Mouse (Mus musculus): ENCODE data around the gene Kel.

The Kel gene

DNA sequence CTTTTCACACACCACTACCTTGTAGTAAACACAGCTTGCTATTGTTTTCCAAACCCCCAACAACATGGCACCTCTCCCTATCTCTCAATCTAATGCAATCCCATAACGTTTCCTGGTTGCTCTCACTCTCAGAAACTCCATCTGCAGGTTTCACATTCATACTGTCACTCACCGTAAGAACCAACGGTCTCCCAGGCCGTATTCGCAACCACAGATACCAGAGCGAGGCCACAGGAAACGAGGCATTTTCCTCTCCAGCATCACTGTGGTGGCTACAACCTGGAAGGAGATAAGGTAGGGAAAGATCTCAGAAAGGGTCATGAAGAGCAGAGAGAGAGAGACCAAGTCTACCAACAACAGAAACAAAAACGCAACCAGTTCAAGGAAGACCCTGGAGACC lies 49.5 kb downstream of the Kel start:
- POLR2A ChIA-PET = no interaction called here
- CTCF ChIA-PET = no interaction called here

DNA sequence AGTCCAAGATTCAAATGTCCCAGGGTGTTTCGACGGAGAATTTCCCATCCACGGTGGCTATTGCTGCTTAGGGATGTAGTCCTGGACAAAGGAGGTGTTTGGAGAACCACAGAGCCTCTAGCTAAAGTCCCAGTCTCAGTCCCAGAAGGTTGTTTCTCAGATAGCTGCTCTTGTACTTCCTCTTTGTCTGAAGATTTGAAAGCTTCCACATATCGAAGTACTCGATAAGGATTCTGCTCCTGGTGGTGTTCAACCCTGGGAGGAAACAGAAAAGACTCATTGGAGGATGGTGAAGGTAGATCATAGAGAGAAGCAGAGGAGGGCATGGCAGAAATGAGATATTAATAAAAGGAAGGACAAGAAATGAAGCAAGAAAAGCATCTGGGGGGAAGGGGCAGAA lies 51.0 kb downstream of the Kel start:
- POLR2A ChIA-PET = no interaction called here
- CTCF ChIA-PET = no interaction called here

DNA sequence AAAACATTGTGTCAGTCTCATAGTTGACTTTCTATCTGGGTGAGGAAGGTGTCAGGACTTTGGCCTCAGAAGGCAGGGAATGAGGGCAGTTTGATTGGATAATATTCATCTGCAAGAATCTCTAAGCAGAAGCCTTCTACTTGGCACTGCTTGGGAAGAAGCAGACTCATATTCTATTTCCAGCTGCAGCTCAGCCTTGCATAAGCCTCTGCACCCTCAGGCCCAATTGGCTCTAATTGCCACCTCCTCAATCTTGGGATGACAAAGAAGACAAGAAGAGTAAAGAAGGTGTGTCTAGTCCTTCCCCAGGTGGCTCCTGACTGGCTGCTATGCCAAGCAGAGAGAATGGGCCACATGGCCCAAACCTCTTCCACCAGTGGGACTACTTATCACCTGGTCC lies 57.5 kb downstream of the Kel start:
- ChIA-PET POLR2A (no interaction called here), CTCF (no interaction called here)

DNA sequence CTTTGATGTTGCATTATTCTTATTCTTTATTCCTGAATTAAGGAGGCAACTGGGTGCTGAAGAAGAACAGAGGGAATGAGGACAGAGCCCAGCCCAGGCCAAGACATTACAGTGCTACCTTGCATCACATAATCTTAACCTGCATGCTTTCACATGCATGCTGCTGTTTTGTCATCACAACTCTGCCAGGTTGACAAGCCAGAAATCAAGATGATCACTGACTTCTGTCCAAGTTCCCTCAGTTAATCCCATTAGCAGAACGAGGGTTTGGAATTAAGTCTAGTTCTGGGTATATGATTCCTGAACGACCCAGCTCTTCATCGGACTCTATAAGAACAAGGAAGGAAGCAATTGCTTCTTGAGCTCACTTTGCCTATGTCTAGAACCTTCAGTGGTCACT lies 57.9 kb downstream of the Kel start:
- ChIA-PET POLR2A (no interaction called here), CTCF (no interaction called here)

DNA sequence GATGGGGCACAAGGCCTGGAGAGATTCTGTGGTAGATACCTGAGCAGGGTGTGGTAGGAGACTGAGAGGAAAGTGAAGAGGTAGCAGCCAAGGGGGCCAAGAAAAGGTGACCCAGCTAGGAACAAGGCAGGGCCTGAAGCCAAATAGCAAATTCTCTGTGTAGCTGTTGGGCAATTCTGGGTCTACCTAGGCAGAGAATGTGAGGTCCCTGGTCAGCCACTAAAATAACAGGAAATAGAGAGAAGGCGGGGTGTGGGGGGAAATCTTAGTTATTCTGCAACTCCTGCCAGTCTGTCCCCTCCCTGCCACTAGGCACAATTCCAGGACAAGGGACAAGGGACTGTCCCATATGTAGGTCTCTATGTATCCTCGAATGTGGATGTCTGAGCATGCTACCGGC lies 60.9 kb downstream of the Kel start:
- ChIA-PET CTCF (no interaction called here), POLR2A (no interaction called here)

DNA sequence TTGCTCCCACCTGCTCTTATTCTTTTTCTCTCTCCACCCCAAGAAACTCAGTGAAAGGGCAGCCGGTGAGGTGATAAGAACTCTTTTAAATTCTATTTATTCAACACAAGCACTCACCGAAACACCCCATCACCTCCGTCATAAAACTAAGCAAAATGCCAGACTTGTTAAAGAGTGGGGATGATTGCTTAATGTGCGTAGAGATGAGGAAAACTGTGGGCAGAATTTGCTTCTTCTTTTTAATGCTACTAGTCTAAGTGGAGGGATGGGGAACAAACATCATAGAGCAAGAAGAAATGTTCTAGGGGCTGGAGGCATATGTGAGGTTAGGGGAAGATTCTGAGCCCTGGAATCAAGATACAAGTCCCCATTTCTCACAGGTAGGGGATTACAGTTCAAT lies 61.4 kb downstream of the Kel start:
- ChIA-PET CTCF (no interaction called here), POLR2A (no interaction called here)

DNA sequence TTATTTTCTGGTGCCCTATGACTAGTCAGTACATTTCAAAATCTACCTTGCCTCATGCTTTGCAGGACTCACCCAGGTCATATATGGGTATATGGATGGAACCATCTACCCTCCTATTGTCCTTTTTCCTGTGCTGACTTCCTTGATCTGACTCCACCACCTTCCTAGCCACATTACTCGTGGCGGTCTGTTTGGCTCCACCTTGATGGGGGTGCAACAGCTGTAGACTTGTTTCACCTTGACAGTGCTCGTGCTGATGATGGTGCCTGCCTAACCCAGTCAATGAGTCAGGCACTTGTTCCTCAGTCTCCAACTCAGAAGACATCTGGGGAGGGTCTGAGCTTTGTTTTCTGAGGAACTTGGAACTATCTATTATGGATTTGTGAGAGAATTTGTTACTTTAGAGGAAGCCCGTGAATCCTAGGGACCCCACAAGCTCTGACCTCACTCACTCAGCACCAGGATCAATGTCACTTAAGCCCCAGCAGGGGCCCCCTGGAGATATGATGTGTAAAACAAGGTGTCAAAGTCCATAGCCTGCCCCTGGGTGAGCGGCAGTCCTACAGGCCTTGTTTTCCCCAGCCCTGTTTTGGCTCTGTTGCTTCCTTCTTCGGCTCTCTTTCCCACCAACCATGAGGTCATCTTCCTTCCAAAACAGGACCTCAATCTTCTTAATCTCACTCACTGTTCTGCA lies 62.8 kb downstream of the Kel start:
- CTCF ChIA-PET = interaction anchor here in 1 of 4 experiments (1.3 kb wide), 1 partner anchor 19 kb away, joined by 3 read pairs; no protein-coding TSS in a partner anchor
- POLR2A ChIA-PET = no interaction called here

DNA sequence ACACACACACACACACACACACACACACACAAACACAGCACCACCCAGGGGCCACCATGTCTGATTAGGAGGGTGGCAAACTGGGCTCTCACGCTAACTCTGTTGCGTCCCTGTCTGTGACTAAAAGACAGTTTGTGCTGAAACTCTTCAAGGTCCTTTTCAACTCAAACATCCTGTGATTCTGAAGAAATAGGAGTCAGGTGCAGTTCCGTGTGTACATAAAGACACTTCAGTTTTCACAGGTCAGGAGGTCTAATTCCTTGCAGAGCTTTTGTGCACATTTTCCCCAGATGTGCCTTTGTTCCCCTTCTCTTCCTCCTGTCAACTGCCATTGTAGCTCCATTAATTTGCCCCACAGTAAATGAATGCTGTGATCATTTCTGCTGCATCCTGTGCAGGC lies 63.7 kb downstream of the Kel start:
- ChIA-PET CTCF (interaction anchor here in 1 of 4 experiments (1.3 kb wide), 1 partner anchor 18 kb away, joined by 3 read pairs; no protein-coding TSS in a partner anchor), POLR2A (no interaction called here)

DNA sequence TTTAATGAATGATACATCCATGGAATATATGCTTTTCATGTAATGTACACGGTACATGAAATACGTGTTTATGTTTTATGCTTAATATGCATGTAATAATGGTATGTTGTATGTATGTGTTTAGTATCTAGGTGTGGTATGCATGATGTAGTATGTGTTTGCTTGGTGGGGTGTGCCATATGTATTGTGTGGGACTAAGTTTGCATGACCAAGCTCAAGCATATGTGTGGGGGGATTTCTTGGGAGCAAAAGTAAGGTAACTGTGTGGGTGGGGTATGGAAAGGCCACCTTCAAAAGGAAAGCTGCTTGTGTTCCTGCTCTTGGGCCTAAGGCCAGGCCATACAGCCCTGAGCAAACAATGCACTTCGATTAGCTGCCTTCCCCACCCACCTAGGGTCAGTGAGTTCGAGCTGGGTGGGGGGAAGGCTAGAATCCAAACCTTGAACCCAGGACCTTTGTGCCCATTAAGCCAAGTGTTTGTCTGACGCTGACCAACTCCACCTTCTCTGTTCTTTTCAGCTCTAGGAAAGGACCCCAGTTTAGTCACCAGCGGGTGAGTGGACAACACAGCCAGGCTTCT lies 66.1 kb downstream of the Kel start:
- CTCF ChIA-PET = no interaction called here
- POLR2A ChIA-PET = no interaction called here

DNA sequence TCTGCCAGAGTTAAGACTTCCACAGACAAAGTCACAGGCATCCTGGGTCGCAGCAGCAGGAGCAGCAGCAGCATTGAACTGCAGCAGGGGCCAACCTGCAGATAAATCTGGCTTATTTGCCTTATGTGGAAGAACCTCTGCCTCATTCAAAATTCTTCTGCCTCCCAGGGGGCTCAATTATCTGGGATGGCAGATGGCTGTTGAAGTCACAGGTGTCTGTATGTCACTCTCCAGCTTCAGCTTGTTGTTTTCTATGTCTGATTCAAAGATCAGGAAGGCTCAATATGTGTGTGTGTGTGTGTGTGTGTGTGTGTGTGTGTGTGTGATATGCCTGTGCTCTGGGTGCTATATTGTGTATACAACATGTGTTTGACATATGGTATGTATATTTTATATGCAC lies 66.7 kb downstream of the Kel start:
- POLR2A ChIA-PET = interaction anchor here in 1 of 4 experiments (0.5 kb wide), 1 partner anchor 72 kb away, joined by 3 read pairs; no protein-coding TSS in a partner anchor

More for the DNA sequence above, 66.7 kb downstream of the Kel start:
- CTCF ChIA-PET = no interaction called here
